Mouse (Mus musculus) heart, adult 2 months (tissue): ENCODE data around the gene Camkmt.

Experiments used
- CTCF ChIP-seq: fragments of 200-600 bp; IDR thresholded peaks from 2 replicates; pipeline ENCODE4 v1.8.1; 2022; ENCODE audit warnings: antibody characterized with exemption, mild to moderate bottlenecking, moderate library complexity
- EP300 ChIP-seq: fragments of 200-500 bp; IDR thresholded peaks from 2 replicates; pipeline ENCODE4 v1.6.1; 2011; ENCODE audit warnings: low read depth, low read length, control low read depth; ENCODE audit not compliant: insufficient read depth
- POLR2A ChIP-seq: fragments of 200-500 bp; IDR thresholded peaks from 2 replicates; pipeline ENCODE4 v1.6.1; 2011; ENCODE audit warnings: mild to moderate bottlenecking, low read depth, low read length, control low read depth; ENCODE audit not compliant: insufficient read depth

- TF ChIP-seq CTCF (no peak), EP300 (no peak), POLR2A (no peak)
These were observed 46.9 kb upstream of the Camkmt start for GRCm38 (mm10) chr17:85043404-85043816.
